Mouse (Mus musculus): ENCODE measurements around the gene Akap1. TPM values are rescaled to one million over a fixed set of nuclear protein-coding genes. Genes with fewer than 3 reads are reported as not detected.

Akap1 gene
- polyA plus RNA-seq, 1 experiment from 2014 or later, result 25.7 TPM

DNA sequence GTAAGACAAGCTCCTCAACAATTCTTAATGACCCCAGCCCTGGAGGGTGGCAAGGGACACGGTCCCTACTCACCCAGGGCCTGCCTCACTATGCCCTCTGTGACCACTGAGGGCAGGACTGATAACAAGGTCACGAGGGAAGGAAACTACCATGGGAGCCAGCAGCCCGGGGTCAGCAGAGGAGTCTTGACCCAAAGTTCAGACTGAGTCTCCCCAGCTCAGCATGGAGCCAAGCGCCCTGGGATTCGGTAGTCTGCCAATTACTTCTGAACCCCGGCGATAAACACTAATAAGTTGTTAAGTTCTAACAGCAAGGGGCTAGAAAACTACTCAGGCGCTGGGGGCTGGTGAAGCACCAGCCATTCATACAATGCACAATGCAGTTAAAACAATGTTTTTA, 24.1 kb downstream of the Akap1 start:
- Histone ChIP-seq H3K9me3 (no peaks in the 10 kb centered on the region), H3K9ac (no peak overlapping the region), H3K4me1 (replicated peaks) (0 out of 2 replicates have a peak, but pooled peaks cover 8% of the 10 kb centered on the region), H3K4me3 (no peak overlapping the region), H3K4me2 (no peak overlapping the region), H3K36me3 (peaks cover 66% of the 10 kb centered on the region), H3K27me3 (no peaks in the 10 kb centered on the region), H3K27ac (replicated peaks) (no peak overlapping the region)
- ATAC-seq (ENCODE audit: low read depth), result no peak
- WGBS, result 81% methylated on average over 8 of the region's 8 CpGs

DNA sequence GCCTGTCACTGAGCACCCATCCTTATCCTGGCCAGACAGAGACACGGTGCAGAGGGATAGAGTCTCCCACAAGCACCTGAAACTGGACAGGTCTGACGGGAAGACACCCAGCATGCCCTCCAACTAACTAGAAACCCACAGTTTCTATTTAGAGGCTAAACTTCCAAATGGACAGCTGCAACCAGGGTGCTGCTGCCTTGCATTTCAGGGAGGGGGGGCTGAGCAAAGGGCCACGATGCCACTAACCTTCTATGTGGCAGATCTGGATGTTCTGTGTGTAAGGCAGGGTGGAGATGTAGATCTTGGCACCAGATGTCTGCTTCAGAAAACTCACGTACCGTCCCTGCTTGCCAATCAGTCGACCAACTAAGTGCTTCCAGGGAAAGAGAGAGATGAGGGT, 25.0 kb downstream of the Akap1 start:
- Histone ChIP-seq H3K36me3 (peaks cover 66% of the 10 kb centered on the region), H3K27me3 (no peaks in the 10 kb centered on the region), H3K9me3 (no peaks in the 10 kb centered on the region), H3K4me2 (no peak overlapping the region), H3K4me1 (replicated peaks) (0 out of 2 replicates have a peak, but pooled peaks cover 8% of the 10 kb centered on the region), H3K4me3 (no peak overlapping the region), H3K9ac (no peak overlapping the region), H3K27ac (replicated peaks) (no peak overlapping the region)
- WGBS, result 96% methylated on average over 6 of the region's 6 CpGs
- ATAC-seq (ENCODE audit: low read depth), result no peak

DNA sequence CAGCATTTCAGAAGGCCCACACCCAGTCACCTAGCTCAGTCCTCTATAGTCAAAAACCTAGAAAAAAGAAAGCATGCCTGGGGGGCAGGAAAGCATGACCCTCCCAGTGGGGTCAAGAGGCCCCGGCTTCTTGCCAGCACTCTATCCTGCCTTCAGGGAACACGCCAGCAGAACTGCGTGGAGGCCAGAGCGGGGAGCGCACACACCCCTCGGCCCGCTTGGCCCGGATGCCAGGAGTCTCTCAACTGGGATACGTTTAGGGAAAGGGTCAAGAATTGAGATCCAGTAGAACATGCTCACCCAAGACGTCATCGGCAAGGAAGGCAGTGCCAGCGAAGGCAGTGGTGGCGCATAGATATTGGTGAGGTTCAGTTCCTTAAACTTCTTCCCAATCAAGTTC, 25.8 kb downstream of the Akap1 start:
- Histone ChIP-seq H3K27ac (replicated peaks) (no peak overlapping the region), H3K4me1 (replicated peaks) (0 out of 2 replicates have a peak, but pooled peaks cover 8% of the 10 kb centered on the region), H3K36me3 (peaks cover 66% of the 10 kb centered on the region), H3K4me2 (no peak overlapping the region), H3K27me3 (no peaks in the 10 kb centered on the region), H3K9me3 (no peaks in the 10 kb centered on the region), H3K4me3 (no peak overlapping the region), H3K9ac (no peak overlapping the region)
- ATAC-seq (ENCODE audit: low read depth), result no peak
- 93% methylated on average over 13 of the region's 13 CpGs for WGBS

DNA sequence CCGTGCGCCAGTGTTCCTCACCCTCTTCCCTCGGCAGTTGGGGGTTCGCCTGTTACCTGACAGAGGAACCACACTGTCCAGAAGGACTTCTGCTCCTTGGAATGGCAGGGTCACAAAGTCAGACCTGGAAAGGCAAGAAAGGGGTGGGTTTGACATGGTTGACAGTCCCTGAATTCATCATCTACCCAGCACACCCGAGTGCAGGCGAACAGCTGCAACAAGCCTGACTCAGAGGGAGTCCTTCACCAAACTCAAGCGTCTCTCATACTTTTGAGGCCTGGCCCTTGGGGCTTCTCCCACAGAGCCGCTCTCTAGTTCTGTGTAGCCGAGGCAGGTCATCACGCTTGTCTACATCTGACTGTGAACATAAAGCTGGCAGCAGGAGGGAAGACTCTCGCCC, 29.8 kb downstream of the Akap1 start:
- no peak overlapping the region for H3K4me3 ChIP-seq
- H3K4me2 ChIP-seq, result no peak overlapping the region
- H3K36me3 ChIP-seq, result peaks cover 83% of the 10 kb centered on the region
- H3K9me3 ChIP-seq, result no peaks in the 10 kb centered on the region
- no peak overlapping the region for H3K27ac ChIP-seq (replicated peaks)
- no peak for ATAC-seq (ENCODE audit: low read depth)
- 90% methylated on average over 11 of the region's 11 CpGs for WGBS
- no peak overlapping the region for H3K9ac ChIP-seq
- H3K4me1 ChIP-seq (replicated peaks), result no peaks in the 10 kb centered on the region
- no peaks in the 10 kb centered on the region for H3K27me3 ChIP-seq

DNA sequence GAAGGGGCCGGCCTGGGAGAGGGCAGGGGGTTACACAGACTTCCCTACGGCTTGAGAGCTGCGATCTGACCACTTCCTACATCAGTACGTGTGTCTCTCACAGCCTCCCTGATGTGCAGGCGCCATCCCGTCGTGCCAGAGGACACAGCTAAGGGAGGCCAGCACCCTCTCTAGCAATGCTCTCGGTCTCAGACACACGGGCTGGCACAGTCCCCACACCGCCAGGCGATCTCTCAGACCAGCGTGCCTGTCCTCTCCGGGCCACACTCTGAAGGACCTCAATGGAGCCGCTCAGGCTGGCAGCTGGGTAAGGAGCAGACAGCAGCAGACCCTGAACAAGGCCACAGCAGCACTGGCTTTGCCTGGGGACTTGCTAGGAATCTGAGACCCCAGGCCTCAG, 30.3 kb downstream of the Akap1 start:
- H3K27me3 ChIP-seq, result no peaks in the 10 kb centered on the region

DNA sequence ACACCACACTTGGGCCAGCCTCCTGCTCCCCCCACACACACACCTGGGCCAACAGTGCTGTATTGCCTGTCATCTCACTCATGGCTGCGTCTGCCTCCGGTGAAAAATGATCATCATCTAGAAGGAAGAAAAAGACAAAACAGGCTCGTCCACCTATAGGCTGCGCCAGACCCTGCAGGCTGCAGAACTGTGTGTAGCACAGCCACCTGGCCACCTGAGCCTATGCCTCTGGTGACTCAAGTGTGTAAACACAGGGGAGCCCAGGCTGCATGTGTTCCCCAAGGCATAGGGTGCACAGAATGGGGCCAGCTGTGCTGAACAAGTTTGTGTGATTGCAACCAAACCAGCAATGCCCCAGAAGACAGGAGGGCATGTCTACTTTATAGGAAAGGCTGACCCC, 31.3 kb downstream of the Akap1 start:
- H3K27me3 ChIP-seq, result no peaks in the 10 kb centered on the region
- ATAC-seq (ENCODE audit: low read depth), result no peak
- 93% methylated on average over 4 of the region's 4 CpGs for WGBS
- H3K9ac ChIP-seq, result no peak overlapping the region
- H3K4me2 ChIP-seq, result no peak overlapping the region
- H3K9me3 ChIP-seq, result no peaks in the 10 kb centered on the region
- H3K27ac ChIP-seq (replicated peaks), result no peak overlapping the region
- no peaks in the 10 kb centered on the region for H3K4me1 ChIP-seq (replicated peaks)
- H3K36me3 ChIP-seq, result peaks cover 71% of the 10 kb centered on the region
- H3K4me3 ChIP-seq, result no peak overlapping the region

More for the DNA sequence above, 30.3 kb downstream of the Akap1 start:
- 87% methylated on average over 14 of the region's 14 CpGs for whole genome bisulfite sequencing
- Histone ChIP-seq H3K4me1 (replicated peaks) (no peaks in the 10 kb centered on the region), H3K9ac (no peak overlapping the region), H3K4me2 (no peak overlapping the region), H3K4me3 (no peak overlapping the region), H3K27ac (replicated peaks) (no peak overlapping the region), H3K9me3 (no peaks in the 10 kb centered on the region), H3K36me3 (peaks cover 82% of the 10 kb centered on the region)
- ATAC-seq (ENCODE audit: low read depth), result no peak

DNA sequence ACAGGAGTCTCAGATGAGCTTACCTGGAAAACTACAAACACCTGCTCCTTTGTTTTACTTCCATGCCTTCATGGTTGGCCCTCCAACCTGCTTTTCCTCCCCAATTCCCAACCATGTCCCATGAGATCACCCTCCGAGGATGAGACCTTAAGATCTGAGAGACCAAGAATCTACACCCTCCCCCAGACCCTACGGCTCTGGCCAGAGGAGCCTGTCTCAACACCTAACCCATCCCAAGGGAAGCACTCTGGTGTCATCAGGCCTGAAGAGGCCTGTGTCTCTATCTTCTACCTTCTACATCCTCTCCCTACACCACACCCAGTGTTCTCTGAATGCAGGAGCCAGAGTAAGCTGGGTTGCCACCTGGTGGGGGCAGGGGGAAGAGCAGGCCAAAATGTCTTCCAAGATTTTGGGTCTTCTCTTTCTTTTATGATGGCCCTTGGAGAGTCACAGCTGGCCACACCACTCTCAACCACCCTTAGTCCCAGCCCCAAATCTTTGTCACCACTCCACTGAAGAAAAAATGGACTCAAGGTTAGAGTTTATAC, 34.1 kb downstream of the Akap1 start:
- H3K4me1 ChIP-seq (replicated peaks), result no peaks in the 10 kb centered on the region
- H3K4me2 ChIP-seq, result no peak overlapping the region
- ATAC-seq (ENCODE audit: low read depth), result no peak
- no peak overlapping the region for H3K27ac ChIP-seq (replicated peaks)
- H3K9me3 ChIP-seq, result no peaks in the 10 kb centered on the region
- H3K9ac ChIP-seq, result no peak overlapping the region
- H3K4me3 ChIP-seq, result no peak overlapping the region
- WGBS, result 93% methylated on average over 2 of the region's 2 CpGs
- peaks cover 46% of the 10 kb centered on the region for H3K36me3 ChIP-seq
- no peaks in the 10 kb centered on the region for H3K27me3 ChIP-seq

DNA sequence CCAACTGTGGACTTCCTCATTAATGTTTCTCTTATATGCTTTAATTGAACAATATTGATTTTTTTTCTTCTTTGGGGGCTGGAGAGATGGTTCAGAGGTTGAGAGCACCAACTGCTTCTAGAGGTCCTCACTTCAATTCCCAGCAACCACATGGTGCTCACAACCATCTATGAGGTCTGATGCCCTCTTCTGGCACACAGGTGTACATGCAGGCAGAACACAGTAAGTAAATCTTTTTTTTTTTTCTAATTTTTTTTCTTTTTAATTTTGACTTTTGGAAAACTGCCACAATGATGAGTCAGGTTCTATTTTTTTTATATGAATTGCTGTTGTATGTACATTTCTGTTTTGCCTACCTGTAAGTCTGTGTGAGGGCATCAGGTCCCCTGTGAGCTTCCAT, 35.9 kb downstream of the Akap1 start:
- no peaks in the 10 kb centered on the region for H3K4me1 ChIP-seq (replicated peaks)
- H3K9ac ChIP-seq, result no peak overlapping the region
- H3K9me3 ChIP-seq, result no peaks in the 10 kb centered on the region
- no peak for ATAC-seq (ENCODE audit: low read depth)
- H3K4me2 ChIP-seq, result no peak overlapping the region
- H3K4me3 ChIP-seq, result no peak overlapping the region
- H3K27ac ChIP-seq (replicated peaks), result no peak overlapping the region
- H3K36me3 ChIP-seq, result peaks cover 28% of the 10 kb centered on the region
- no peaks in the 10 kb centered on the region for H3K27me3 ChIP-seq

DNA sequence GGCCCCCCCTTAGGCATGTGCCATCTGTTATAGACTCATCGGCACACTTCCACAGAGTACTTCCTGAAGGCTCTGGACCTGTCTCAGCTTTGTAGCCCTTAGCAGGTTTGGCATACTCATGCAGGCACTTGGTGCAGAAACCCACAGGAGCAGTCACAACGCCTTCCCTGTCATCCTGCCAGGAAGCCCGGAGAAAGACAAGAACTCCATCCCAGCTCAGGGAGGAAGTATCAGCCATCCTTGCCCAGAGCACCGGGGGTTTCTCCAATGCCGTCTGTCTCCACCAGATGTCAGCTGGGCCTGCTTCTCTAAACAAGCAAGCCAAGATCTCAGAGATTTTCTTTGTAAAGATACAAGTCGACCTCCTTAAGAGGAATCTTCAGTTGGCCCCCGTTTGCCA, 38.5 kb downstream of the Akap1 start:
- H3K27me3 ChIP-seq, result no peaks in the 10 kb centered on the region; the same call in 1 of the 2 replicates
- H3K4me3 ChIP-seq, result no peak overlapping the region
- H3K36me3 ChIP-seq, result peaks cover 8% of the 10 kb centered on the region
- H3K9ac ChIP-seq, result no peak overlapping the region
- H3K4me1 ChIP-seq (replicated peaks), result peaks cover 19% of the 10 kb centered on the region
- no peak for ATAC-seq (ENCODE audit: low read depth)
- H3K4me2 ChIP-seq, result no peak overlapping the region
- WGBS, result 52% methylated on average over 7 of the region's 7 CpGs
- H3K27ac ChIP-seq (replicated peaks), result no peak overlapping the region
- no peaks in the 10 kb centered on the region for H3K9me3 ChIP-seq

DNA sequence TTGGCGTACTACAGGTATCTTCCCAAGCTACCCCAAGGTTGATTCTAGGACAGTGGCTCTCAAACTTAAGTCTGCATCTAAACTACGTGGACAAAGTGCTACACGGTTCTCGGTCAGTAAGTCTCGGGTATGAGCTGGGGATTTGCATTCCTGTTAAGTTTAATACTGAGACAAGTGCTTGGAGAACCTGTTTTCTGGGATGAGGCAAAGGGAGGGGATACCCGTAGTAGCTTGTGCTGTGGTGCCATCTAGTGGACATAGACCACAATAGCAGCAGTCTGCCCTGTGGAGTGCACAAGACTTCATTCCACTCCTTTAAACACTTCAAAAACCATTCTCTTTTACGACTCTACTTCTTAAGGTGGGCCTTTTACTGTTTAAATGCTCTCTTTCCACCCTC, 41.4 kb downstream of the Akap1 start:
- 3% methylated on average over 7 of the region's 7 CpGs for WGBS
- Histone ChIP-seq H3K27ac (replicated peaks) (no peak overlapping the region; the same call in 1 of the 2 replicates), H3K9me3 (no peaks in the 10 kb centered on the region), H3K36me3 (no peaks in the 10 kb centered on the region), H3K4me1 (replicated peaks) (peaks cover 29% of the 10 kb centered on the region), H3K9ac (no peak overlapping the region), H3K27me3 (peaks cover 3% of the 10 kb centered on the region; the same call in 1 of the 2 replicates), H3K4me3 (peak overlapping the region; percentile 15; the same call in 1 of the 2 replicates), H3K4me2 (peak overlapping the region; percentile 53)
- peak; percentile 62 for ATAC-seq (ENCODE audit: low read depth)

DNA sequence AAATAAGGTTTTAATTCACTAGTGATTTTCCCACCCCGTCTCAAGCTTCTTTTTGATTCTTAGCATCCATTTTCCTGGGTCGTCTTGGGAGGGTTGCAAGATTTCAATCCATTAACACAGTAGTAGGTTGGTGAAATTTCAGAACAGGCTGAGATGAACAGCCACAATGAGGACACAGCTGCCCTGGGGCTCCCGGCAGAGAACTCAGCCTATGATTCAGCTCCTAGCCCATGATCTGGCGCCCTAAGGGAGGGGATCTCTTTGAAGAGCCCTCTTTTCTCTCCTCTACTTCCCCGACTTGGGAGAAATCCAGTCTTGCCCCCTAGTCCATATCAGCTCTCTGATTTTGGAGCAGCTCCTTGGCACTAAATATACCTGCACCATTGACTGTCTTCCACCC, 41.9 kb downstream of the Akap1 start:
- H3K4me1 ChIP-seq (replicated peaks), result peaks cover 29% of the 10 kb centered on the region
- no peak overlapping the region; the same call in 1 of the 2 replicates for H3K27ac ChIP-seq (replicated peaks)
- H3K9me3 ChIP-seq, result no peaks in the 10 kb centered on the region
- peaks cover 3% of the 10 kb centered on the region; the same call in 1 of the 2 replicates for H3K27me3 ChIP-seq
- H3K4me3 ChIP-seq, result peak overlapping the region; percentile 15; the same call in 1 of the 2 replicates
- H3K36me3 ChIP-seq, result no peaks in the 10 kb centered on the region
- no peak overlapping the region; the same call in 1 of the 2 replicates for H3K9ac ChIP-seq
- ATAC-seq (ENCODE audit: low read depth), result 0 out of 2 replicates have a peak, but pooled peaks have one; percentile 28
- H3K4me2 ChIP-seq, result peak overlapping the region; percentile 53
- 14% methylated on average over 5 of the region's 5 CpGs for WGBS

DNA sequence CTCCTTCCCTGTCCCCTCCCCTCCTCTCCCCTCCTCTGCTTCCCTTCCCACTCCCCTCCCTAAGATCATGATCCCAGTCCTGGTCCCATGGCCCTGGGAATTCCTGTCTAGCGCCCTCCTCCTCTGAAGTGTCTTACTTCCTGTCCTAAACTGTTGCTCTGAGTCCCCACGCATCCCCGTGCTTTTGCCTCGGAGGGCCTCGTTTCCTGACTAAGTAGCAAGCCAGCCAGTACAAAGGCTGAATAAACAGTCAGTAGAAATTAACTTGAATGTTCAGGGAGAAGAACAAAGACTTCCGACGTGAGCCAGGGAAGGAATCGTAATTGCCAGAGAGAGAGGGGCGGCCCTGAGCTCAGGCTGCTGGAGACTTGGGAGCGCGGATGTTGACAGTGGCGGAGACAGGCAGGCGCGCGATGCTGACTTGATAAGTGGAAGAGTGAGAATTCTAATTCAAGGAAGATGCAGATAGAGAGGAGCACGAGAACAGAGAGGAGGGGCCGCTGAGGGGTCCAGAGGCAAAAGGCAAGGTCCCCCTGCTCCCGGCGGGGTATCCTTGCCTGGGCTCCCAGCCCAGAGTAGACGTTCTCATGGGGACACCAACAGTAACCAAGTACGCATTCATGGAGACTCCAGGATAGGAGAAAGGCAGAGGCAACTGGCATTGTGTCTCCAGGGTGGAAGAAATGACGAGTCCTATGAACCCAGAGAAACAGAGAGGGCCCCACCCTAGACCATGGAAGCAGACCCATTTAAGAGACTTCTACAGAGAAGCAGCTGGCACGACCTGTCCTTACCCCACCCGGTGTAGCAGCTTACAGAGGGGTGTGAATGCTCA, 43.4 kb downstream of the Akap1 start:
- H3K36me3 ChIP-seq, result no peaks in the 10 kb centered on the region
- H3K4me1 ChIP-seq (replicated peaks), result peaks cover 29% of the 10 kb centered on the region
- H3K9ac ChIP-seq, result 0 out of 2 replicates have a peak overlapping the region, but pooled peaks have one; percentile 9
- peaks cover 3% of the 10 kb centered on the region; the same call in 1 of the 2 replicates for H3K27me3 ChIP-seq
- H3K9me3 ChIP-seq, result no peaks in the 10 kb centered on the region
- peak overlapping the region; percentile 22 for H3K4me2 ChIP-seq
- ATAC-seq (ENCODE audit: low read depth), result peak; percentile 47
- 11% methylated on average over 24 of the region's 24 CpGs for WGBS
- peak overlapping the region; percentile 49 for H3K27ac ChIP-seq (replicated peaks)
- no peak overlapping the region for H3K4me3 ChIP-seq

Measured in neural tube, embryonic 13.5 days (tissue).